Mouse (Mus musculus) forebrain, embryonic 16.5 days (tissue): ENCODE data around the gene Gm5767. TPM values are rescaled to one million over a fixed set of nuclear protein-coding genes. Genes with fewer than 3 reads are reported as not detected.

ENCODE experiments used
- ATAC-seq: fragments of 200-750 bp; cut with Nextera tagmentation; 2 replicates; pipeline ENCODE4 v1.8.0; 2017; ENCODE audit warnings: mild to moderate bottlenecking, moderate library complexity
- H3K27ac ChIP-seq: fragments of 300-500 bp; sonication (generic); 2 replicates; pipeline ENCODE4 v1.5.1; 2014; ENCODE audit warnings: low read length, control low read depth
- H3K27me3 ChIP-seq: fragments of 300-500 bp; sonication (generic); replicated peaks from 2 replicates; pipeline ENCODE4 v1.6.1; 2014; ENCODE audit warnings: low read length; ENCODE audit not compliant: control insufficient read depth, insufficient read depth
- H3K36me3 ChIP-seq: fragments of 300-500 bp; sonication (generic); 2 replicates; pipeline ENCODE4 v1.6.1; 2014; ENCODE audit not compliant: control insufficient read depth, insufficient read depth
- H3K4me1 ChIP-seq: fragments of 300-500 bp; sonication (generic); replicated peaks from 2 replicates; pipeline ENCODE4 v1.6.1; 2014; ENCODE audit warnings: low read length; ENCODE audit not compliant: control insufficient read depth, insufficient read depth
- H3K4me2 ChIP-seq: fragments of 300-500 bp; sonication (generic); 2 replicates; pipeline ENCODE4 v1.6.1; 2014; ENCODE audit warnings: mild to moderate bottlenecking, low read length, control low read depth
- H3K4me3 ChIP-seq: fragments of 300-500 bp; sonication (generic); replicated peaks from 2 replicates; pipeline ENCODE4 v1.5.1; 2014; ENCODE audit warnings: mild to moderate bottlenecking, low read length, control low read depth
- H3K9ac ChIP-seq: fragments of 300-500 bp; sonication (generic); replicated peaks from 2 replicates; pipeline ENCODE4 v1.6.1; 2014; ENCODE audit warnings: low read depth, low read length, control low read depth
- H3K9me3 ChIP-seq: fragments of 300-500 bp; sonication (generic); 2 replicates; pipeline ENCODE4 v1.6.1; 2016; ENCODE audit warnings: low read length; ENCODE audit not compliant: control insufficient read depth
- WGBS: fragments of 180-500 bp; shearing (Covaris S2); extraction: QIAGEN DNeasy Blood & Tissue Kit; methylation state at CpG from one replicate; pipeline ENCODE4 v1.1.7; 2014; 5-methylcytosine and 5-hydroxymethylcytosine counted together
- polyA plus RNA-seq: library from polyadenylated mRNA; unstranded; fragments of >200 nt; fragmentation: Nextera tagmentation; extraction: Ambion mirVana; gene quantifications from 2 replicates; pipeline ENCODE4 v1.2.1, GENCODE M21; 2015

Gm5767 gene
- polyA plus RNA-seq, 1 experiment from 2014 or later = not detected

GRCm38 (mm10) chr16:8674165-8674564, 6.4 kb upstream of the Gm5767 start:
- no peak overlapping the region for H3K4me2 ChIP-seq
- WGBS = 2% methylated on average over 8 of the region's 8 CpGs
- no peaks in the 10 kb centered on the region for H3K9me3 ChIP-seq
- no peaks in the 10 kb centered on the region for H3K36me3 ChIP-seq
- H3K4me3 ChIP-seq = no peak overlapping the region
- H3K4me1 ChIP-seq = peaks cover 18% of the 10 kb centered on the region
- ATAC-seq = no peak
- no peak overlapping the region for H3K27ac ChIP-seq
- no peak overlapping the region for H3K9ac ChIP-seq
- no peaks in the 10 kb centered on the region for H3K27me3 ChIP-seq

- Histone ChIP-seq H3K27me3 (no peaks in the 10 kb centered on the region), H3K9ac (no peak overlapping the region), H3K4me2 (no peak overlapping the region), H3K4me3 (no peak overlapping the region), H3K36me3 (no peaks in the 10 kb centered on the region), H3K27ac (no peak overlapping the region), H3K9me3 (no peaks in the 10 kb centered on the region), H3K4me1 (peaks cover 4% of the 10 kb centered on the region)
- ATAC-seq = no peak
- 82% methylated on average over 8 of the region's 8 CpGs for WGBS
Observed at GRCm38 (mm10) chr16:8675559-8675958, 5.0 kb upstream of the Gm5767 start.

GRCm38 (mm10) chr16:8676228-8676627, 4.3 kb upstream of the Gm5767 start:
- Histone ChIP-seq H3K27me3 (no peaks in the 10 kb centered on the region), H3K9ac (no peak overlapping the region), H3K36me3 (no peaks in the 10 kb centered on the region), H3K4me3 (no peak overlapping the region), H3K27ac (no peak overlapping the region), H3K4me2 (no peak overlapping the region), H3K4me1 (no peaks in the 10 kb centered on the region; the same call in 1 of the 2 replicates), H3K9me3 (no peaks in the 10 kb centered on the region)
- no peak for ATAC-seq
- 80% methylated on average over 2 of the region's 2 CpGs for WGBS

- no peaks in the 10 kb centered on the region for H3K9me3 ChIP-seq
- no peak for ATAC-seq
- WGBS = 50% methylated on average over 4 of the region's 4 CpGs
Observed at GRCm38 (mm10) chr16:8676800-8677199, 3.8 kb upstream of the Gm5767 start.

GRCm38 (mm10) chr16:8678035-8678434, 2.5 kb upstream of the Gm5767 start:
- Histone ChIP-seq H3K9ac (no peak overlapping the region), H3K9me3 (no peaks in the 10 kb centered on the region), H3K4me2 (no peak overlapping the region), H3K27ac (no peak overlapping the region), H3K4me3 (no peak overlapping the region), H3K36me3 (no peaks in the 10 kb centered on the region), H3K27me3 (no peaks in the 10 kb centered on the region), H3K4me1 (no peaks in the 10 kb centered on the region)
- 48% methylated on average over 5 of the region's 5 CpGs for WGBS
- ATAC-seq = no peak

More at GRCm38 (mm10) chr16:8676800-8677199, 3.8 kb upstream of the Gm5767 start:
- Histone ChIP-seq H3K27me3 (no peaks in the 10 kb centered on the region), H3K27ac (no peak overlapping the region), H3K9ac (no peak overlapping the region), H3K4me1 (no peaks in the 10 kb centered on the region; the same call in 1 of the 2 replicates), H3K4me3 (no peak overlapping the region), H3K4me2 (no peak overlapping the region), H3K36me3 (no peaks in the 10 kb centered on the region)

- ATAC-seq = no peak
- H3K9me3 ChIP-seq = no peaks in the 10 kb centered on the region
- no peaks in the 10 kb centered on the region for H3K36me3 ChIP-seq
- H3K27me3 ChIP-seq = no peaks in the 10 kb centered on the region
- H3K9ac ChIP-seq = no peak overlapping the region
- 85% methylated on average over 4 of the region's 4 CpGs for WGBS
- H3K4me3 ChIP-seq = no peak overlapping the region
- H3K27ac ChIP-seq = no peak overlapping the region
- H3K4me1 ChIP-seq = no peaks in the 10 kb centered on the region
- H3K4me2 ChIP-seq = no peak overlapping the region
Observed at GRCm38 (mm10) chr16:8678676-8679075, 1.9 kb upstream of the Gm5767 start.

GRCm38 (mm10) chr16:8679780-8680179, 790 bp upstream of the Gm5767 start:
- Histone ChIP-seq H3K27me3 (no peaks in the 10 kb centered on the region), H3K36me3 (no peaks in the 10 kb centered on the region), H3K4me3 (no peak overlapping the region), H3K9ac (no peak overlapping the region), H3K27ac (no peak overlapping the region), H3K4me1 (no peaks in the 10 kb centered on the region), H3K9me3 (no peaks in the 10 kb centered on the region), H3K4me2 (no peak overlapping the region)
- 81% methylated on average over 3 of the region's 3 CpGs for WGBS
- no peak for ATAC-seq

- ATAC-seq = no peak
- Histone ChIP-seq H3K4me2 (no peak overlapping the region), H3K4me3 (no peak overlapping the region), H3K9ac (no peak overlapping the region), H3K9me3 (no peaks in the 10 kb centered on the region), H3K27me3 (no peaks in the 10 kb centered on the region), H3K4me1 (no peaks in the 10 kb centered on the region), H3K36me3 (peaks cover 2% of the 10 kb centered on the region; the same call in 1 of the 2 replicates), H3K27ac (no peak overlapping the region)
- WGBS = 65% methylated on average over 4 of the region's 4 CpGs
Observed at GRCm38 (mm10) chr16:8685087-8685486, 4.5 kb downstream of the Gm5767 start.

- no peak overlapping the region for H3K4me3 ChIP-seq
- H3K36me3 ChIP-seq = peaks cover 9% of the 10 kb centered on the region
- peak; percentile 51 for ATAC-seq
- no peak overlapping the region for H3K9ac ChIP-seq
- no peaks in the 10 kb centered on the region for H3K27me3 ChIP-seq
- H3K4me1 ChIP-seq = no peaks in the 10 kb centered on the region
- no peak overlapping the region for H3K4me2 ChIP-seq
- WGBS = 58% methylated on average over 7 of the region's 7 CpGs
- H3K9me3 ChIP-seq = no peaks in the 10 kb centered on the region
- H3K27ac ChIP-seq = no peak overlapping the region
Observed at GRCm38 (mm10) chr16:8686121-8686870, 5.7 kb downstream of the Gm5767 start.
